Mouse (Mus musculus): Measurements from ENCODE around the gene Pmm1.

DNA sequence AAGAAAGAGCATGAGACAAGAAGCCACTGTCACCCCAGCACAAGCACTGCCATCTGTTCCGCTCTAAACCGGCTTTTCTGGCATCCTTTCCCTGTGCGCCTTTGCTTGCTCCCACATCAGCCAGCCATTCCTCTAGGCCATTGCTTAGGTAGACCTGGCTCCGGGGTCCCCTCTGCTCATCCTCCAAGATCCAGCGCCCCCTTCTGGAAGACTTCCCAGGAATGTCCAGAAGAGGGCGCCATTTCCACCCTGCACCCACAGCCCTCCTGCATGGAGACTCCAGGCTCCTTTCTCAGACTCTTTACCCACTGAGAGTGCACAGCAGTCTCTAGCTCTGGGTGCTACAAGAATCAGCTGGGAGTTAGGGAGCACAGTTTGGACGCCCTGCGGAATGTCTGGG lies 4.3 kb downstream of the Pmm1 start:
- TF ChIP-seq POLR2A (IDR thresholded peaks at IDR 0.05; ENCODE audit: borderline replicate concordance, extremely low read depth, low read depth, low read length) (no peak), CTCF (IDR thresholded peaks at IDR 0.05; ENCODE audit: insufficient read depth, low read length) (peak; percentile 60)

Measured in lung, adult 2 months (tissue).